8 mouse cellular contexts compared by ENCODE assay signal in genomic region chr3:32398175-32398538, GRCm38 (mm10). TPM values are rescaled to one million over a fixed set of nuclear protein-coding genes. Genes with fewer than 3 reads are reported as not detected.
DNase-seq lines count a peak whose midpoint lies in the region; ATAC-seq lines count a peak whose summit lies in the region.

No protein-coding gene starts in this region.

- peak overlapping the region; percentile 75 for H3K4me2 ChIP-seq in kidney, embryonic 15.5 days
- peak overlapping the region; percentile 66 for H3K4me2 ChIP-seq in hindbrain, embryonic 12.5 days (replicated peaks)
- peak overlapping the region; percentile 69 for H3K4me2 ChIP-seq in midbrain, embryonic 12.5 days (replicated peaks)

- no peaks in the 10 kb centered on the region for H3K27me3 ChIP-seq in kidney, embryonic 15.5 days
- no peaks in the 10 kb centered on the region for H3K27me3 ChIP-seq in hindbrain, embryonic 12.5 days
- H3K27me3 ChIP-seq in midbrain, embryonic 12.5 days = peaks cover 9% of the 10 kb centered on the region; the same call in 1 of the 2 replicates

- H3K9me3 ChIP-seq in kidney, embryonic 15.5 days (replicated peaks) = no peaks in the 10 kb centered on the region
- H3K9me3 ChIP-seq in hindbrain, embryonic 12.5 days (replicated peaks) = no peaks in the 10 kb centered on the region
- no peaks in the 10 kb centered on the region for H3K9me3 ChIP-seq in midbrain, embryonic 12.5 days

- 0% methylated on average over 7 of the region's 7 CpGs for WGBS in kidney, embryonic 15.5 days
- WGBS in hindbrain, embryonic 12.5 days = under 1% methylated on average over 7 of the region's 7 CpGs
- 1% methylated on average over 7 of the region's 7 CpGs for WGBS in midbrain, embryonic 12.5 days

- DNase-seq in kidney, adult 8-10 months = no peak
- DNase-seq in NIH3T3 (ENCODE audit: low read depth) = peak; percentile 28
- no peak for DNase-seq in c-Kit-positive CD71-positive TER-119-positive erythroid progenitor cells, embryonic 14.5 days (ENCODE audit: low spot score)
- DNase-seq in left cerebral cortex, adult 18-20 months (ENCODE audit: low spot score in 2 of 2) = no peak
- DNase-seq in thymus, postnatal 14 days = no peak

- no peak for ATAC-seq in kidney, embryonic 15.5 days (replicated peaks; ENCODE audit: low FRiP score)
- no peak for ATAC-seq in hindbrain, embryonic 12.5 days (ENCODE audit: low FRiP score)
- ATAC-seq in midbrain, embryonic 12.5 days (ENCODE audit: low FRiP score, low read depth) = no peak

- H3K36me3 ChIP-seq in kidney, embryonic 15.5 days = no peaks in the 10 kb centered on the region
- H3K36me3 ChIP-seq in hindbrain, embryonic 12.5 days = no peaks in the 10 kb centered on the region
- no peaks in the 10 kb centered on the region for H3K36me3 ChIP-seq in midbrain, embryonic 12.5 days

- peak overlapping the region; percentile 99 for H3K27ac ChIP-seq in kidney, embryonic 15.5 days
- peak overlapping the region; percentile 97 for H3K27ac ChIP-seq in hindbrain, embryonic 12.5 days
- H3K27ac ChIP-seq in midbrain, embryonic 12.5 days (replicated peaks) = peak overlapping the region; percentile 96

- peaks cover 33% of the 10 kb centered on the region for H3K4me1 ChIP-seq in kidney, embryonic 15.5 days
- H3K4me1 ChIP-seq in hindbrain, embryonic 12.5 days = peaks cover 31% of the 10 kb centered on the region
- H3K4me1 ChIP-seq in midbrain, embryonic 12.5 days = peaks cover 25% of the 10 kb centered on the region

- H3K9ac ChIP-seq in kidney, embryonic 15.5 days = peak overlapping the region; percentile 93
- H3K9ac ChIP-seq in hindbrain, embryonic 12.5 days = peak overlapping the region; percentile 97
- peak overlapping the region; percentile 93 for H3K9ac ChIP-seq in midbrain, embryonic 12.5 days (replicated peaks)

- H3K4me3 ChIP-seq in kidney, embryonic 15.5 days (replicated peaks) = peak overlapping the region; percentile 91
- peak overlapping the region; percentile 95 for H3K4me3 ChIP-seq in hindbrain, embryonic 12.5 days
- peak overlapping the region; percentile 95 for H3K4me3 ChIP-seq in midbrain, embryonic 12.5 days

RNA-seq across cellular contexts. Expression of gene Pik3ca, which starts 0.7 kb away (rescaled TPM):
- 10.3 and 10.6 TPM in 2 replicates for polyA plus RNA-seq in kidney, embryonic 15.5 days (2015; fragmentation: Nextera tagmentation; extraction: Ambion mirVana)
- polyA plus RNA-seq in hindbrain, embryonic 12.5 days (2016; fragmentation: Nextera tagmentation; extraction: Ambion mirVana) = 12.7 and 14.2 TPM in 2 replicates
- 10.2 and 12.0 TPM in 2 replicates for polyA plus RNA-seq in midbrain, embryonic 12.5 days (2016; fragmentation: Nextera tagmentation; extraction: Ambion mirVana)
- total RNA-seq in left cerebral cortex, adult 18-20 months (2021) = 10 to 100 TPM; 62.0 to 71.2 TPM

RNA-seq across cellular contexts. Expression of gene Zmat3, which starts 32.3 kb away (rescaled TPM):
- 3.9 and 4.6 TPM in 2 replicates for polyA plus RNA-seq in kidney, embryonic 15.5 days (2015; fragmentation: Nextera tagmentation; extraction: Ambion mirVana)
- polyA plus RNA-seq in hindbrain, embryonic 12.5 days (2016; fragmentation: Nextera tagmentation; extraction: Ambion mirVana) = 9.4 and 10.1 TPM in 2 replicates
- polyA plus RNA-seq in midbrain, embryonic 12.5 days (2016; fragmentation: Nextera tagmentation; extraction: Ambion mirVana) = 10.1 and 10.4 TPM in 2 replicates
- total RNA-seq in left cerebral cortex, adult 18-20 months (2021) = 10 to 100 TPM; 76.3 to 78.7 TPM
